Mouse (Mus musculus) thymus, adult 2 months (tissue): ENCODE results near the gene Snd1. TPM values are rescaled to one million over a fixed set of nuclear protein-coding genes. Genes with fewer than 3 reads are reported as not detected.

ENCODE experiments used
- DNase-seq: peaks from one replicate; pipeline ENCODE4 v3.0.0; 2021
- H3K27ac ChIP-seq: fragments of 200-500 bp; 2 replicates; pipeline ENCODE4 v1.5.1; 2012; ENCODE audit warnings: low read length, control low read depth; ENCODE audit not compliant: control insufficient read depth, insufficient read depth
- H3K27me3 ChIP-seq: fragments of 200-500 bp; 2 replicates; pipeline ENCODE4 v1.6.1; 2012; ENCODE audit warnings: mild to moderate bottlenecking, low read length, moderate library complexity, mixed read lengths; ENCODE audit not compliant: control insufficient read depth, insufficient read depth
- H3K36me3 ChIP-seq: fragments of 200-500 bp; 2 replicates; pipeline ENCODE4 v1.6.1; 2012; ENCODE audit warnings: mild to moderate bottlenecking, low read length, moderate library complexity; ENCODE audit not compliant: control insufficient read depth, insufficient read depth
- H3K4me1 ChIP-seq: fragments of 200-500 bp; replicated peaks from 2 replicates; pipeline ENCODE4 v1.6.1; 2012; ENCODE audit warnings: low read length; ENCODE audit not compliant: control insufficient read depth, insufficient read depth
- H3K4me3 ChIP-seq: fragments of 200-500 bp; 2 replicates; pipeline ENCODE4 v1.5.1; 2012; ENCODE audit warnings: mild to moderate bottlenecking, low read length, control low read depth, moderate library complexity; ENCODE audit not compliant: control insufficient read depth, insufficient read depth
- CTCF ChIP-seq: fragments of 200-500 bp; IDR thresholded peaks from 2 replicates; pipeline ENCODE4 v1.5.1; 2012; ENCODE audit warnings: mild to moderate bottlenecking, control low read depth, low read length, moderate library complexity, borderline replicate concordance; ENCODE audit not compliant: control insufficient read depth, poor library complexity, insufficient read depth; ENCODE audit errors: extremely low read depth
- POLR2A ChIP-seq: fragments of 200-500 bp; IDR thresholded peaks from 2 replicates; pipeline ENCODE4 v1.6.1; 2012; ENCODE audit warnings: mild to moderate bottlenecking, low read length, control low read depth, moderate library complexity; ENCODE audit not compliant: control insufficient read depth, poor library complexity, insufficient read depth; ENCODE audit errors: extremely low read depth
- WGBS: fragments of 180-500 bp; shearing (Covaris S2); methylation state at CpG from one replicate; pipeline ENCODE4 v1.1.7; 2018; 5-methylcytosine and 5-hydroxymethylcytosine counted together
- polyA plus RNA-seq: library from polyadenylated mRNA; depleted of rRNA; stranded (reverse); fragments of >200 nt; gene quantifications from 2 replicates; pipeline ENCODE4 v1.2.3, GENCODE M21; 2012

Gene Snd1
- polyA plus RNA-seq, 1 experiment, result 79.3 TPM

DNA sequence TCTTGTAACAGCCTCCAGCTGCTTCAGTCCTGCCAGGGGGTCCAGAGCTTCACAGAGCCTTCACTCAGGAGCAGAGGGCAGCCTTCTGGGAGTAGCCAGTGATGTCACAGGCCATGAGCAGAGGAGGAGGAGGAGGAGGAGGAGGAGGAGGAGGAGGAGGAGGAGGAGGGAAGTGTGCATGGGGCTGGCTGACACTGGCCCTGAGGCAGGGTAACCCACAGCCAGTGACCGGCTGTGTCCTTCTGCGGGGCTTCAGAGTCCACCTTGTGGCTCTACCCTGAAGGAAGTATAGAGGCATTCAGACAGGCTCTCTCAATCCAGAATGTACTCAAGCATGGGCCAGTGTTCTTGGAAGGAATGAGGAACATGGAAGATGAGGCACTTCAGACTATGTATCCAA, 25.7 kb upstream of the Snd1 start, which contains the start of gene Pax4:
TSS of gene Pax4 (minus strand) at position 101 of the 400 bp plus-strand sequence.
- H3K4me3 ChIP-seq, result no peak within 1 kb of the TSS
- H3K36me3 ChIP-seq, result no peaks in the 10 kb centered on the region
- no peak for DNase-seq
- TF ChIP-seq POLR2A (no peak), CTCF (no peak)
- H3K27me3 ChIP-seq, result no peaks in the 10 kb centered on the region; the same call in 1 of the 2 replicates
- H3K4me1 ChIP-seq, result no peaks in the 10 kb centered on the region
- 83% methylated on average over 2 of the region's 2 CpGs for WGBS
- no peak within 1 kb of the TSS for H3K27ac ChIP-seq

DNA sequence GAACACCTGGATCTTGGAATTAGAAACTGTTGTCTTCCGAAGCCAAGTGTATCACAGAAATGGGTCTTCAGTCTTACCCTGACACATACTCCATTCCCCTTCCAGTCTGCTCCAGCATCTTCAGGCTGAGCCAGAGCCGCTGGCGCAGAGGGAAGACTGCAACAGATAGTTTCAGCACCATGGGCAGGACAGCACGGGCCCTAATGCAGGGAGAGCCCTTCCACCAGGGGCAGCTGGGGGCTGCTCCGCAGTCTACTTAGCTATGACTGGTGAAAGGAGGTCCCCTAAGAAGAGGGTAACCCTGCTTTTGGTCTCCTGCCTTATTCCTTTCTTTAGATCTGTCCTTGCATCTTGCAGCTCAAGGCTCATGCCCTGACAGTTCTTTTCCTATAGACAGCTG, 24.5 kb upstream of the Snd1 start:
- no peak for DNase-seq
- WGBS, result 20% methylated on average over 5 of the region's 5 CpGs
- Histone ChIP-seq H3K36me3 (no peaks in the 10 kb centered on the region), H3K27ac (no peak overlapping the region), H3K4me3 (no peak overlapping the region), H3K27me3 (no peaks in the 10 kb centered on the region; the same call in 1 of the 2 replicates), H3K4me1 (no peaks in the 10 kb centered on the region)
- TF ChIP-seq CTCF (no peak), POLR2A (no peak)

DNA sequence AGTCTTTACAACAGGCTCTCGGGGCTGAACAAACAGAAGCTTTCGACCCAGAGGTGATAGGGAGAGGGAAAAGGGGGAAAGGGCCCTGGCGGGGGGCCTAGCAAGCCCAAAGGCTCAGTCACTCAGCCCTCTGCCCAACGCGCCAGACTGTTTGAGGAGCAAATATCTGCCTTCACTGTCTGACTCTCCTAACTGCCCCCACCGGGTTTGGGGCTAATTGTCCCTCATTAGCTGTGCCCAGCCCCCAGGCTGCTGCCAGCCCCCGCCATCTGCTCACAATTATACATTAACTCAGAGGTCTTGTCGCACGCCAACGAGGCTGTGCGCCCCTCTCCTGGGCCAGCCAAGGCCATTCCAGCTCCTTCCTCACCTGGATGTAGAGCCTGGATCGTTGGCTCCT, 24.0 kb upstream of the Snd1 start:
- Histone ChIP-seq H3K4me3 (no peak overlapping the region), H3K27me3 (no peaks in the 10 kb centered on the region; the same call in 1 of the 2 replicates), H3K4me1 (no peaks in the 10 kb centered on the region), H3K36me3 (no peaks in the 10 kb centered on the region), H3K27ac (no peak overlapping the region)
- TF ChIP-seq POLR2A (no peak), CTCF (no peak)
- no peak for DNase-seq
- 8% methylated on average over 12 of the region's 12 CpGs for WGBS

DNA sequence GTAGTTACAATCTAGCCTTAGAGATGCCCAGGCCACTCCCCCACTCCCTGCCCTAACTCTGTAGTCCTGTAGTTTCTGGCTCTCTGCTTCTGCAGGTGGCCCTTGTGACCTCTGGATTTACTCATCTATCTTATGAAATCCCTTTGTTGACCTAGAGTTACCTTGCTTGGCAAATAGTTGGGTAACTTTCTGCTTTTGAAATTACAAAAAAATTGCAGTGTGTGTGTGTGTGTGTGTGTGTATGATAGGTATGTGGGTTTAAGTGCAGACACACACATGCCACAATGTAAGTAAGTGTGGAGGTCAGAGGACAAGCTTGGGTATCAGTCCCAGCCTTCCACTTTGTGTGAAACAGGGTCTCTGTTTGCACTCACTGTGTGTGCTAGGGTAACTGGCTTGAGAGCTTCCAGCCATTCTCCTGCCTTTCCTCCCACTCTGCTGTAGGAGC, 15.7 kb upstream of the Snd1 start:
- TF ChIP-seq CTCF, result no peak
- TF ChIP-seq POLR2A, result no peak
- Histone ChIP-seq H3K36me3 (no peaks in the 10 kb centered on the region), H3K27ac (no peak overlapping the region), H3K4me1 (no peaks in the 10 kb centered on the region), H3K4me3 (no peak overlapping the region), H3K27me3 (no peaks in the 10 kb centered on the region)
- DNase-seq, result no peak

DNA sequence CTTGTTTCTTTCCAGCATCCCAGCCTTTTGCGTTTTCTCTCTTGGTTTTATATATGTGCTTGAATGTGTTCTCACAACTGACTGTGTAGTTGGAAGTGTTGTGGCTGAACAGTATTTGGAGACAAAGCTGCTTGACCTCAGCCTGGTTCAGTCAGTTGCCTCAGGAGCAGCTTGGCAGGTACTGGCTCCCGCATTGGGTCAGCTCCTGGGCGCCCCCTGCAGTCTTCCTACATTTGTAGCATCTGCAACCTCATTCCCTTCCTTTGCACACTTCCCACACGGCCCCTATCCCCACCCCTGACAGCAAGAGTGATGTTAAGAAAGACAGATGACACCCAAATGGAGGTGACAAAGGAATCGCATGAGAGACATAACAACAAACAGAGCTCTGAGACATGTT, 14.4 kb upstream of the Snd1 start:
- Histone ChIP-seq H3K27ac (no peak overlapping the region), H3K27me3 (no peaks in the 10 kb centered on the region), H3K4me3 (no peak overlapping the region), H3K4me1 (peaks cover 2% of the 10 kb centered on the region; the same call in 1 of the 2 replicates), H3K36me3 (no peaks in the 10 kb centered on the region)
- peak; percentile 67 for DNase-seq
- TF ChIP-seq CTCF, result peak; percentile 70; the same call in 1 of the 2 replicates
- no peak for TF ChIP-seq POLR2A
- 11% methylated on average over 5 of the region's 5 CpGs for whole genome bisulfite sequencing

DNA sequence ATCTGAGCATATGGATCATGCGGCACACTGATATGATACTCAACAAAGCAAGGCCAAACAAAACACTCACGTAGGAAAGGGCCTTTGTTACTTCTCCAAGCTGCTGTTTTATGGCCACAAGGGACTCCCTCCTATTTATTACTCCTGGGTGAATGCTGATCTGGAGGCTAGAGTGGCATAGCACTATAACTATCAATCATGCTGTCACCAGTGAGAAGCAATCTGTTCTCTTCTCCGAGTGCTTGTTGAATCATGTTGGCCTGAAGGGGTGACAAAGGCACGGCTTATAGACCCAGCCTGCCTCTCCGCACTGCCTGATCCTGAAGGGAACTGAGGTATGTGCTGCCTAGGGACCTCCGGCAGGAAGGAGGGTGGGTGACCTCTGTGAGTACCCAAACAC, 10.3 kb upstream of the Snd1 start:
- TF ChIP-seq POLR2A (no peak), CTCF (no peak)
- no peaks in the 10 kb centered on the region for H3K36me3 ChIP-seq
- H3K4me1 ChIP-seq, result peaks cover 2% of the 10 kb centered on the region; the same call in 1 of the 2 replicates
- DNase-seq, result no peak
- no peak overlapping the region for H3K4me3 ChIP-seq
- H3K27ac ChIP-seq, result no peak overlapping the region
- H3K27me3 ChIP-seq, result no peaks in the 10 kb centered on the region
- 70% methylated on average over 6 of the region's 6 CpGs for WGBS
